Mouse (Mus musculus): ENCODE data around the gene Hist2h2aa1.

- TF ChIP-seq GATA1 (IDR thresholded peaks at IDR 0.05; ENCODE audit: borderline replicate concordance, low read length) (no peak), FLI1 (IDR thresholded peaks at IDR 0.05; ENCODE audit: low read length) (no peak)
These were observed 19.9 kb upstream of the Hist2h2aa1 start for GRCm38 (mm10) chr3:96225421-96225820.

Measured in megakaryocyte, embryonic 14.5 days (primary cell).